Comparison of ENCODE assay signal across 11 mouse cellular contexts in the genomic region with DNA sequence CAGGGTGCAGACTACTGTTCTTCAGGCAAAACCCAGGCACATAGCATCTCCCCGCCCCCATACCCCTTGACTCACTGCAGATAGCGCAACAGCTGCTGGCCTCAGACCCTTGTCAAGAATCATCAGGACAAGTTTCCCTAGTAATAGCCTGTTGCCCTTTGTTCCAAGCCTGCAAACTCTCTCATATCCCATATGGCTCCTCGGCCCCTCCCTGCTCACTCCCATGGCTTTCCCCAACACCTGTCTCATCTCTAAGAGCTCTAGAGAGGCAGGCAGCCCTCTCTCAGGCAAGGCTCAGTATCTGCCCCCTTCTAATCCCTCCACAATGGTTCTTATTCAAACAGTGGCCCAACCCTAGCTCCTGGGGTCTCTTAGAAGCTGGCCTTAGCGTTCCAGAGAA. TPM values are rescaled to one million over a fixed set of nuclear protein-coding genes. Genes with fewer than 3 reads are reported as not detected.
A peak's percentile ranks its signal among the peaks of the same experiment; 100 is the strongest.
DNase-seq lines count a peak whose midpoint lies in the region; ATAC-seq and TF ChIP-seq lines count a peak whose summit lies in the region.
"Had no signal": no experiment of that assay in that cellular context is flagged by ENCODE, and none has a peak within 500 bp of the region (broad histone marks: within the 10 kb centered on the region; RNA-seq: fewer than 3 reads in every experiment).

No protein-coding gene starts in this region.

- DNase-seq in embryo, embryonic 10.5 days (ENCODE audit: low spot score), result peak; percentile 28
- DNase-seq in embryo, embryonic 11 days, result no peak
- DNase-seq in embryonic facial prominence, embryonic 10.5 days (ENCODE audit: low spot score), result peak; percentile 14
- DNase-seq in midbrain, postnatal 0 days (ENCODE audit: low spot score), result no peak
- DNase-seq in kidney, adult 2 months, result no peak
- no peak for DNase-seq in yolk sac, embryonic 10.5 days (ENCODE audit: low spot score)
- no peak for DNase-seq in spleen, postnatal 36 days (ENCODE audit: low spot score in 2 of 2)
- DNase-seq: kidney, adult 9 months had no signal

- no peak for TF ChIP-seq POLR2A in kidney, adult 2 months (IDR thresholded peaks at IDR 0.05; ENCODE audit: low read depth, low read length)

- peaks cover 66% of the 10 kb centered on the region for H3K4me1 ChIP-seq in embryonic facial prominence, embryonic 10.5 days
- peaks cover 47% of the 10 kb centered on the region for H3K4me1 ChIP-seq in hindbrain, embryonic 15.5 days (replicated peaks)
- H3K4me1 ChIP-seq in midbrain, postnatal 0 days (ENCODE audit: insufficient read depth, low read length), result peaks cover 14% of the 10 kb centered on the region
- no peaks in the 10 kb centered on the region for H3K4me1 ChIP-seq in kidney, adult 2 months (ENCODE audit: control insufficient read depth, insufficient read depth, low read length)

- no peak overlapping the region for H3K27ac ChIP-seq in embryonic facial prominence, embryonic 10.5 days (replicated peaks)
- H3K27ac ChIP-seq in hindbrain, embryonic 15.5 days (replicated peaks), result 0 out of 2 replicates have a peak overlapping the region, but pooled peaks have one; percentile 88
- no peak overlapping the region for H3K27ac ChIP-seq in midbrain, postnatal 0 days (ENCODE audit: low read depth, low read length)
- H3K27ac ChIP-seq in kidney, adult 2 months (ENCODE audit: insufficient read depth, low read depth, low read length), result no peak overlapping the region

- H3K4me3 ChIP-seq in embryonic facial prominence, embryonic 10.5 days, result peak overlapping the region; percentile 78; the same call in 1 of the 2 replicates
- H3K4me3 ChIP-seq in hindbrain, embryonic 15.5 days, result peak overlapping the region; percentile 83
- H3K4me3 ChIP-seq in midbrain, postnatal 0 days (ENCODE audit: low read depth, low read length), result peak overlapping the region; percentile 75; the same call in 1 of the 2 replicates
- H3K4me3 ChIP-seq in kidney, adult 2 months (ENCODE audit: insufficient read depth, low read depth, low read length), result no peak overlapping the region

- H3K36me3 ChIP-seq in embryonic facial prominence, embryonic 10.5 days (replicated peaks), result no peaks in the 10 kb centered on the region
- H3K36me3 ChIP-seq in hindbrain, embryonic 15.5 days, result no peaks in the 10 kb centered on the region
- no peaks in the 10 kb centered on the region for H3K36me3 ChIP-seq in midbrain, postnatal 0 days (ENCODE audit: insufficient read depth, low read length)
- no peaks in the 10 kb centered on the region for H3K36me3 ChIP-seq in kidney, adult 2 months (ENCODE audit: control insufficient read depth, insufficient read depth, low read length)

- H3K4me2 ChIP-seq in hindbrain, embryonic 15.5 days, result peak overlapping the region; percentile 80
- peak overlapping the region; percentile 71 for H3K4me2 ChIP-seq in midbrain, postnatal 0 days (ENCODE audit: low read depth, low read length, poor library complexity, severe bottlenecking)

- WGBS in embryonic facial prominence, embryonic 10.5 days, result 51% methylated on average over 4 of the region's 4 CpGs
- WGBS in hindbrain, embryonic 15.5 days, result 58% methylated on average over 4 of the region's 4 CpGs
- 53% methylated on average over 4 of the region's 4 CpGs for WGBS in midbrain, postnatal 0 days
- WGBS in kidney, adult 2 months, result 81% methylated on average over 4 of the region's 4 CpGs

- H3K27me3 ChIP-seq in embryonic facial prominence, embryonic 10.5 days (replicated peaks; ENCODE audit: low read depth, poor library complexity, severe bottlenecking), result peaks cover 83% of the 10 kb centered on the region
- H3K27me3 ChIP-seq in hindbrain, embryonic 15.5 days, result peaks cover 7% of the 10 kb centered on the region; the same call in 1 of the 2 replicates
- H3K27me3 ChIP-seq in midbrain, postnatal 0 days (ENCODE audit: insufficient read depth, low read length), result no peaks in the 10 kb centered on the region
- no peaks in the 10 kb centered on the region for H3K27me3 ChIP-seq in kidney, adult 2 months (replicated peaks; ENCODE audit: control insufficient read depth, insufficient read depth, low read length)

- no peak for TF ChIP-seq CTCF in midbrain, postnatal 0 days (IDR thresholded peaks at IDR 0.05)
- no peak for TF ChIP-seq CTCF in kidney, adult 2 months (conservative IDR thresholded peaks at IDR 0.05; ENCODE audit: insufficient read depth, insufficient read length, low read depth, low read length)

- ATAC-seq in hindbrain, embryonic 15.5 days (ENCODE audit: low FRiP score, low read depth), result no peak
- no peak for ATAC-seq in midbrain, postnatal 0 days (ENCODE audit: low FRiP score)

- H3K9ac ChIP-seq in hindbrain, embryonic 15.5 days, result 0 out of 2 replicates have a peak overlapping the region, but pooled peaks have one; percentile 89
- H3K9ac ChIP-seq in midbrain, postnatal 0 days (replicated peaks; ENCODE audit: low read length, poor library complexity, severe bottlenecking), result peak overlapping the region; percentile 96; the same call in 1 of the 2 replicates

- no peaks in the 10 kb centered on the region for H3K9me3 ChIP-seq in embryonic facial prominence, embryonic 10.5 days
- H3K9me3 ChIP-seq in hindbrain, embryonic 15.5 days, result no peaks in the 10 kb centered on the region
- no peaks in the 10 kb centered on the region for H3K9me3 ChIP-seq in midbrain, postnatal 0 days (ENCODE audit: low read length)

RNA-seq across cellular contexts. Expression of gene Rab15, which starts 2.1 kb away (rescaled TPM):
- 15.7 and 17.3 TPM in 2 replicates for polyA plus RNA-seq in embryonic facial prominence, embryonic 10.5 days (2016; fragmentation: Nextera tagmentation; extraction: Ambion mirVana)
- polyA plus RNA-seq in hindbrain, embryonic 15.5 days (2015; fragmentation: Nextera tagmentation; extraction: Ambion mirVana), result 51.8 and 52.5 TPM in 2 replicates
- 91.1 and 122 TPM in 2 replicates for total RNA-seq in midbrain, postnatal 0 days (2014; rRNA removed)
- polyA plus RNA-seq in midbrain, postnatal 0 days (2015; fragmentation: Nextera tagmentation; extraction: Ambion mirVana), result 57.2 and 58.9 TPM in 2 replicates
- 4.4 and 4.7 TPM in 2 replicates for polyA plus RNA-seq in kidney, adult 2 months (2012; rRNA removed)

RNA-seq across cellular contexts. Expression of gene Gpx2, which starts 25.3 kb away (rescaled TPM):
- polyA plus RNA-seq in embryonic facial prominence, embryonic 10.5 days (2016; fragmentation: Nextera tagmentation; extraction: Ambion mirVana), result 0.55 and 1.3 TPM in 2 replicates
- polyA plus RNA-seq in hindbrain, embryonic 15.5 days (2015; fragmentation: Nextera tagmentation; extraction: Ambion mirVana), result 0.33 TPM in 1 of 2 replicates, not detected in the other
- 0.33 TPM in 1 of 2 replicates, not detected in the other for total RNA-seq in midbrain, postnatal 0 days (2014; rRNA removed)
- polyA plus RNA-seq in midbrain, postnatal 0 days (2015; fragmentation: Nextera tagmentation; extraction: Ambion mirVana), result 0.21 TPM in 1 of 2 replicates, not detected in the other
- 0.08 and 0.33 TPM in 2 replicates for polyA plus RNA-seq in kidney, adult 2 months (2012; rRNA removed)
- polyA plus RNA-seq: C2C12; spleen, adult 2 months had no signal

RNA-seq across cellular contexts. Expression of gene Fntb, which starts 55.2 kb away (rescaled TPM):
- 50.3 and 50.4 TPM in 2 replicates for polyA plus RNA-seq in embryonic facial prominence, embryonic 10.5 days (2016; fragmentation: Nextera tagmentation; extraction: Ambion mirVana)
- 40.4 and 46.0 TPM in 2 replicates for polyA plus RNA-seq in hindbrain, embryonic 15.5 days (2015; fragmentation: Nextera tagmentation; extraction: Ambion mirVana)
- total RNA-seq in midbrain, postnatal 0 days (2014; rRNA removed), result 33.3 and 34.3 TPM in 2 replicates
- polyA plus RNA-seq in midbrain, postnatal 0 days (2015; fragmentation: Nextera tagmentation; extraction: Ambion mirVana), result 36.6 and 37.8 TPM in 2 replicates
- polyA plus RNA-seq in kidney, adult 2 months (2012; rRNA removed), result 13.2 TPM in 2 replicates

RNA-seq across cellular contexts. Expression of gene Churc1, which starts 55.3 kb away (rescaled TPM):
- 97.1 and 101 TPM in 2 replicates for polyA plus RNA-seq in embryonic facial prominence, embryonic 10.5 days (2016; fragmentation: Nextera tagmentation; extraction: Ambion mirVana)
- polyA plus RNA-seq in hindbrain, embryonic 15.5 days (2015; fragmentation: Nextera tagmentation; extraction: Ambion mirVana), result 134 and 149 TPM in 2 replicates
- 60.3 and 66.9 TPM in 2 replicates for total RNA-seq in midbrain, postnatal 0 days (2014; rRNA removed)
- 120 and 124 TPM in 2 replicates for polyA plus RNA-seq in midbrain, postnatal 0 days (2015; fragmentation: Nextera tagmentation; extraction: Ambion mirVana)
- polyA plus RNA-seq in kidney, adult 2 months (2012; rRNA removed), result 71.3 and 105 TPM in 2 replicates

Comparison
In these comparisons a context has a peak if more than half of its experiments do, and no peak if none do; other contexts are left out.
1. DNase-seq: peak in embryo, embryonic 10.5 days (single experiment) and embryonic facial prominence, embryonic 10.5 days (single experiment); none in embryo, embryonic 11 days (single experiment), midbrain, postnatal 0 days (single experiment), kidney, adult 2 months (single experiment), yolk sac, embryonic 10.5 days (single experiment) and spleen, postnatal 36 days (0 of 2).